Mouse (Mus musculus) heart, postnatal 14 days (tissue): Measurements from ENCODE around the gene Mrm1. TPM values are rescaled to one million over a fixed set of nuclear protein-coding genes. Genes with fewer than 3 reads are reported as not detected.

Source experiments
- total RNA-seq, 2 experiments: library from RNA; stranded (reverse); gene quantifications; 2 replicates each; pipeline ENCODE4 v1.2.3; 2021

Gene Mrm1
- total RNA-seq, 2 experiments from 2014 or later: 16.6 to 22.8 TPM

Other genes starting within 250 kb of the Mrm1 start
- 100 to 1,000 TPM; 114 to 125 TPM for gene Dhrs11, start 9.5 kb upstream of the Mrm1 start, total RNA-seq
- gene Ggnbp2, start 51.3 kb upstream of the Mrm1 start, total RNA-seq: 10 to 100 TPM; 49.6 to 55.7 TPM
- gene Myo19, start 60.6 kb upstream of the Mrm1 start, total RNA-seq: 10 to 100 TPM; 10.6 to 10.7 TPM
- 1 to 10 TPM; 5.3 to 6.0 TPM for gene Pigw, start 60.8 kb upstream of the Mrm1 start, total RNA-seq
- gene Znhit3, start 96.9 kb upstream of the Mrm1 start, total RNA-seq: 1 to 10 TPM; 8.5 to 8.6 TPM
- 10 to 100 TPM; 63.6 to 82.3 TPM for gene Car4, start 138.3 kb upstream of the Mrm1 start, total RNA-seq